Mouse (Mus musculus) megakaryocyte, embryonic 14.5 days (primary cell): ENCODE measurements around the gene Rbm20.

Experiments used
- FLI1 ChIP-seq: IDR thresholded peaks from 2 replicates; pipeline ENCODE4 v1.6.1; 2012; ENCODE audit warnings: low read length, inconsistent platforms, mixed read lengths
- GATA1 ChIP-seq: IDR thresholded peaks from 3 replicates; pipeline ENCODE4 v1.6.1; 2012; ENCODE audit warnings: mixed read lengths, low read length, inconsistent platforms, borderline replicate concordance

DNA sequence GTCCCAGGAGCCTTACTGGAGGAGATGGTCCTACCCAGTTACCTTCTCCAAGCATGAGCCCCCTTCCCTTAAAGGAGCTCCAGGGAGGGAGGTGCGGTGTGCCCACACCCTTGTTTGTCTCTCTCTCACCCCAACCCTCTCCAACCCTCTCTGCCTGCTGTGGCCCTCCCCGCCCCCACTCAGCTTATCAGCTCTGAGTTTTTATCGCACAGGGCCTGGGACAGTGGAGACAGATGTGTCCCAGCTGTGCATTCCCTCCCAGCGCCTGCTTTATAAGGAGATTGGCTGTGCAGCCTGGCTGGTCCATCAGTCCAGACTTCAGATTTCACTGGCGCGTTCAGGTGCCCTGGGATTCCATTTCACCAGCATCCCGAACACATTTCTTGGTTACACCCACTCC is 132.9 kb downstream of the Rbm20 start:
- TF ChIP-seq GATA1 (no peak), FLI1 (no peak)
